Mouse (Mus musculus): Measurements from ENCODE around the gene Tmem62. TPM values are rescaled to one million over a fixed set of nuclear protein-coding genes. Genes with fewer than 3 reads are reported as not detected.
"Not testable (repeated sequence)": the region's sequence is repeated elsewhere in the genome, so short reads cannot be mapped to it uniquely, and the experiment has no call there.

Gene Tmem62
- 10 to 100 TPM; 10.3 to 16.9 (median 15.3) TPM for polyA plus RNA-seq (2017; shearing (Covaris generic))

- ATAC-seq: peak; percentile 68
Measured at GRCm38 (mm10) chr2:120976990-120977925, at the start of gene Tmem62. Gene Tmem62 (plus strand): TSS chr2:120977017.

GRCm38 (mm10) chr2:120933038-120933437, 43.8 kb upstream of the Tmem62 start:
- no peak for ATAC-seq

GRCm38 (mm10) chr2:120951208-120951607, 25.6 kb upstream of the Tmem62 start:
- no peak for ATAC-seq

- no peak for ATAC-seq
Measured at GRCm38 (mm10) chr2:120952176-120952938, 24.5 kb upstream of the Tmem62 start.

- no peak for ATAC-seq
Measured at GRCm38 (mm10) chr2:120959363-120959762, 17.5 kb upstream of the Tmem62 start.

GRCm38 (mm10) chr2:120959827-120960226, 17.0 kb upstream of the Tmem62 start:
- ATAC-seq: no peak

GRCm38 (mm10) chr2:120960261-120960660, 16.6 kb upstream of the Tmem62 start:
- ATAC-seq: no peak

- ATAC-seq: no peak
Measured at GRCm38 (mm10) chr2:120963110-120963509, 13.7 kb upstream of the Tmem62 start.

- no peak for ATAC-seq
Measured at GRCm38 (mm10) chr2:120965486-120965885, 11.3 kb upstream of the Tmem62 start.

GRCm38 (mm10) chr2:120970045-120970539, 6.7 kb upstream of the Tmem62 start:
- ATAC-seq: no peak

GRCm38 (mm10) chr2:120970559-120971080, 6.2 kb upstream of the Tmem62 start, which contains the start of gene Ubr1:
Gene Ubr1 (minus strand): TSS chr2:120970715.
- ATAC-seq: peak; percentile 92

GRCm38 (mm10) chr2:120971766-120972165, 5.1 kb upstream of the Tmem62 start:
- no peak for ATAC-seq

- not testable (repeated sequence) for ATAC-seq
Measured at GRCm38 (mm10) chr2:120972257-120972656, 4.6 kb upstream of the Tmem62 start.

GRCm38 (mm10) chr2:120972964-120973363, 3.9 kb upstream of the Tmem62 start:
- no peak for ATAC-seq

- no peak for ATAC-seq
Measured at GRCm38 (mm10) chr2:120976308-120976707, 509 bp upstream of the Tmem62 start.

- no peak for ATAC-seq
Measured at GRCm38 (mm10) chr2:120977926-120978692, 1.3 kb downstream of the Tmem62 start.

GRCm38 (mm10) chr2:120978693-120979037, 1.8 kb downstream of the Tmem62 start:
- ATAC-seq: peak; percentile 41

- ATAC-seq: no peak
Measured at GRCm38 (mm10) chr2:120979819-120980218, 3.0 kb downstream of the Tmem62 start.

- no peak for ATAC-seq
Measured at GRCm38 (mm10) chr2:120980861-120981260, 4.0 kb downstream of the Tmem62 start.

GRCm38 (mm10) chr2:120983611-120984010, 6.8 kb downstream of the Tmem62 start:
- ATAC-seq: no peak

- ATAC-seq: no peak
Measured at GRCm38 (mm10) chr2:120985241-120985640, 8.4 kb downstream of the Tmem62 start.

GRCm38 (mm10) chr2:120991196-120991595, 14.4 kb downstream of the Tmem62 start:
- no peak for ATAC-seq
